Mouse (Mus musculus) cerebellum, adult 11-12 months (tissue): ENCODE data around the gene Col9a3.
A peak's percentile ranks its signal among the peaks of the same experiment; 100 is the strongest.

Experiments used
- DNase-seq: peaks from one replicate; pipeline ENCODE4 v3.0.0; 2022

The Col9a3 gene

DNA sequence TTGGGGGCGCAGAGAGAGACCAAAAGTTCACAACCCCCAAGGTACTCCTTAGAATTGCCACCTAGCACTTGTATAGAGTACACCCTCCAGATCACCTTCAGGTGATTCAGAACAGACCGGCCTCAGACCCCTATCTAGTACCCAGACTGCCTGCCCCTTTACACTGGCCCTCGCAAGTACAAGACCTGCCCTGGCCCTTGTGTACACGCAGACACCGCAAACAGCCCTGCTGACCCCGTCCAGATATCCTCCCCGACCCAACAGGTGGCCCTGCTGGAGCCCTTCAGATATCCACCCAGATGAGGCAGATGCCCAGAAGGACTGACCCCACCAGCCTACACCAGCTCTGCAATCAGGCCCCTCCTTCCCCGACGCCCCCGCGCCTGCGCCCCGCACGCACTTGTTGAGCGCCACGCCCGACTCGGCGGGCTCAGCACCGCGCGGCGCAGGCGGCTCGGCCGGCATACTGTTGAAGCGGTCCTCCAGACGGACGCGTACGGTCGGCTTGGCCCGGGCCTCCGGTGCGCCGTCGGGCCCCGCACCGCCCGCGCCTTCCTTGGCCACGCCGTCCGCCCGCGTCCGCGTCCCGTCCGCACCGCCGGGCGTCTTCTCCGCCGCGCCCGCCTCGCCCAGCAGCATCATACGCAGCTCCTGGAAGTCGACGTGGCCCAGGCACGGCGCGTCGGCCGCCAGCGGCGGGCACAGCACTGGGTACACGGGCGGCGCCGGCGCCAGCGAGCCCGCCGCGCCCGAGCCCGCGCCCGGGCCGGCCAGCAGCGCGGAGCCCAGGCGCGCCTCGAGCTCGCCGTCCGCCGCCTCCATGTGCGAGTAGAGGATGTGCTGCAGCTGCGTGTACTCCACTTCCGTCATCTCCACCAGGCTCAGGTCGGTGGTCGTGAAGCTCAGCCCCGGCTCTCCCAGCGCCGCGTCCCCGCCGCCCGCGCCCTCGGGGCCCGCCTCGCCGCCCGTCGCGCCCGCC, 44.3 kb downstream of the Col9a3 start:
- no peak for DNase-seq

DNA sequence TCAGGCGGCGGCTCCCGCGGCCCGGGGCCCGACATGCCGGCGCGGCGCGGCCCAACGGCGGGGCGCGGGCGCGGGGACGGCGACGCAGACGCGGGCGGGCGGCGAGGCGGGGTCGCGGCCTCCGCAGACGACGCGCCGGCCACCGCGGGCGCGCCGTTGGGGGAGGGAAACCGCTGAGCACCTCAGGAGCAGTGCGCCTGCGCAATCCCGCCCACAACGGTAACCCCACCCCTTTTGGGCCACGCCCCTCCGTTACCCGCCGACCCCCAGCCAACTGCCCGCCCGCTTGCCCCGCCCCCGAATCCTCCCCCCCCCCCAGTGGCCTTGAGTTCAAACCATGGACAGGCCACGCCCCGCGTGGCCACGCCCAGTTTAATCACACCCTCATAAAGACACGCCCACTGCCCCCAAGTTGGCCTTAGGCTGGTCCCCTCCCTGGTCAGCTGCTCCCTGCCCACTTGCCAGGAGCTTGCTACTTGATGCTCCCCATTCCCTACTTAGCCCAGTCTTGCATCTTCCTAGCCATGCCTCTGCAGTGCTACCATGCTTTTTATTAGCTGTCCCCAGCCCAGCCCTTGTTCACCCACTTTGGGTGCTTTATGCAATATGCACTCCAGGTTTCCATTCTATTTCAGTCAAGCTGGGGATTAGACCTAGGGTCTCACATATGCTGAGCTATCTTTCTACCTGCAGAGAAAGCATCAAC, 45.1 kb downstream of the Col9a3 start, which contains the start of gene Tcfl5:
Tcfl5 (minus strand) TSS at position 154 of the 706 bp plus-strand sequence.
- DNase-seq: no peak

DNA sequence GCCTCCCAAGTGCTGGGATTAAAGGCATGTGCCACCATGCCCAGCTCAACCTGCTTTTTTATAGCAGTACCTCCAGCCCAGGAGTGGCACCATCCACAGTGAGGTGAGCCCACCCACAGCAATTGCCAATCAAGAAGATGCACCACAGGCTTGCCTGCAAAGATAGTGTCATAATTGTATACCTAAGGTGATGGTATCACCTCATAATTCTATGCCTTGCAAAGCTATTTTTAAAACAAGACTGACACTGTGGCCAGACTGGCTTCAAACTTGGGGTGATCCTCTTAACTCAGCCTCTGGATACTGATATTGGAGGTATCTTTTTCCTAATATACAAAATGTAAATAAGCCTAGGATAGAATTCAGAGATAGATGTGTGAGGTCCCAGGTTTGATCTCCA, 46.0 kb downstream of the Col9a3 start:
- no peak for DNase-seq

DNA sequence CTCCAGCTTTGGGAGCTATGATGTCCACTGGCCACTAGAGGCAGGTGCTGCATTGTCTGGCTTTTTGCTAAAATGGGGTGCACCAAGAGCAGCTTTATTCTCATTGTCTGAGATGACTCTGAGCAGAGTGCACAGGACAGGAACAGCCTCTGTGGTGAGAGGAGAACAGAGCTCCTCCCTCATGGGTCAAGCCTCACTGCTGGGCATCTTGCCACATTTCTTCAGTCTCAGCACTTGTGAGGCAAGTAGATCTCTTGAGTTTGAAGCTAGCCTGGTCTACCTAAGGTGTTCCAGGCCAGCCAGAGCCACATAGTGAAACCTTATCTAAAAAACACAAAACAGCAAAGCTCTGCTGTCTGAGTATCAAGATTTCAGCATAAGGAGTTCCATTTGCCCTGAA, 49.3 kb downstream of the Col9a3 start:
- no peak for DNase-seq

DNA sequence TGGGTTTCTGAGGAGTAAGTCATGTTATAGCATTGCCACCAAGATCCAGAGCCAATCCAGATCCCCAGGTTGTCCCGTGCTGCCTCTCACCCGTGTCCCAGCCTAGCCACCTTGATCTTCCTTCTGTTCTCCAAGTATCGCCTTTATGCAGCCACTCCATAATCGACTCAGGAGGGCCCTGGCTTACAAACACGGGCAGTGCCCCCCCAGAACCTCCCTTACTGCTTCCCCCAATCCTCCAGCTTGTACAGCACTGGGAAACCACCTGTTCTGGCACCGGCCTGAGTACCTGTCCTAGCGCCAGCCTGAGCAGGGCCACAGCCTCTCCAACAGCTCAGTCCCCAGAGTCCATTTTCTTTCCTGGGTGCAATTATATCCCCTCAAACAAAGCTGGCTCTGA, 57.1 kb downstream of the Col9a3 start:
- DNase-seq: no peak

DNA sequence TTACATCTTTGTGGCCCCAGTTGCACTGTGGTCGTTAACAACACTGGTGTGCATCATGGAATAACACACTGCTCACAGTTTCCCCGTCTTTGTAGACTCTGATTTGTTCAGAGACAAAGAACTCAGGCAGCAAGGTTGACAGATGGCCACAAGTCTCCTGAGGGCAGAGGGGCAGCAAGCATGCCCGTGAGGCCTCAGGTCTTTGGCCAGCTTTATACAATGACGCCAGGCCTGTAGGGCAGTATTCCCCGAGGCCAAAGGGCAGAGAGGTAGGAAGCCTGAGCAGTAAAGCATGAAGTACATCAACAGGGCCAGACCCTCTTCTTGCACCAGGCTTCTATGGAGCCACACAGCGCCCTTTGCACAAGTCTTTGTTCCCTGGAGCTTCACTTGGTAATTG, 57.6 kb downstream of the Col9a3 start:
- no peak for DNase-seq

DNA sequence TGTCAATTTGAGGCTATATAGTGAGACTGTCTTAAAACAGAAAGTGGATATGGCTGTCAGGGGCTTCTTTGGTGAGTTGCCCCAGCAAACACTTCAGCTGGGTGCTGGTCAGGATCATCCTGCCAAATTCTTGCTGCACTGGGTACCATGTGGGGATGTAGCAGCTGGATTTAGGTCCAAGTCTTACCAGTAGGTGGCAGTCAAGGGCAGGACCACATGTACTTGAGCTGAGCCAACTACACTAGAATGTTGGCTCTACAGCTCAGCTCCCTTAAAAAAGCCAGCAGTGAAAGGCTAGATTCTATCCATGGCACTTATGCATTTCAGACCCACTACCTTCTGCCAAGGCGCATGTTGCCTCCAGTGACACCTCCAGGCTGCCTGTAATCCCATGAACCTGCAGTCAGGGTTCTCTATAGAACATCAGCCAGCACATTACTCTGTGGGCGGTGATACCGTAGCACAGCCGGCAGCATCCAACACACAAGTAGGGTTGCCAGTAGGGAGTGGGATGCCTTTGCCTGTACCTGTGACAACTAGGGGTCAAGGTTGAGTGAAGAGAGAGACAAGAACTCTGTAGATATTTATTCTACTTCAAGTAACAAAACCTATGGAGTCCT, 59.9 kb downstream of the Col9a3 start:
- DNase-seq: peak; percentile 50

DNA sequence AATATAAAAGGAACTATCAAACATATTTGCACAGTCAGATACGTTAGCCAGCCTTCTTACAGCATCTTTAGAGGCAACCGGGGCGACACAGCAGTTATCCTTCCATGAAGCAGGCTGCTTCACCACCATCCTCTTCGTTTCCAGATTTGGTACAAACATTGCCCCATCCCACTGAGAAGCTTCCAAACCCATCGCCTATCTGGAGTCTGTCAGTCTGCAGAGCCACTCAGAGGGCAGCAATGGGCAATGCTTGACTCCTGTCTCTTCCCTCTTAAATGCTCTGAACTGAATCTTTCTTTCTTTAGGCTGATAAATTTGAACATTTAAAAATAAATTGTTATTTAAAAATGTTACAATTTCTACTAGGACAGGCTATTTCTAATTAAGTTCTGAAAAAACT, 60.8 kb downstream of the Col9a3 start:
- no peak for DNase-seq

DNA sequence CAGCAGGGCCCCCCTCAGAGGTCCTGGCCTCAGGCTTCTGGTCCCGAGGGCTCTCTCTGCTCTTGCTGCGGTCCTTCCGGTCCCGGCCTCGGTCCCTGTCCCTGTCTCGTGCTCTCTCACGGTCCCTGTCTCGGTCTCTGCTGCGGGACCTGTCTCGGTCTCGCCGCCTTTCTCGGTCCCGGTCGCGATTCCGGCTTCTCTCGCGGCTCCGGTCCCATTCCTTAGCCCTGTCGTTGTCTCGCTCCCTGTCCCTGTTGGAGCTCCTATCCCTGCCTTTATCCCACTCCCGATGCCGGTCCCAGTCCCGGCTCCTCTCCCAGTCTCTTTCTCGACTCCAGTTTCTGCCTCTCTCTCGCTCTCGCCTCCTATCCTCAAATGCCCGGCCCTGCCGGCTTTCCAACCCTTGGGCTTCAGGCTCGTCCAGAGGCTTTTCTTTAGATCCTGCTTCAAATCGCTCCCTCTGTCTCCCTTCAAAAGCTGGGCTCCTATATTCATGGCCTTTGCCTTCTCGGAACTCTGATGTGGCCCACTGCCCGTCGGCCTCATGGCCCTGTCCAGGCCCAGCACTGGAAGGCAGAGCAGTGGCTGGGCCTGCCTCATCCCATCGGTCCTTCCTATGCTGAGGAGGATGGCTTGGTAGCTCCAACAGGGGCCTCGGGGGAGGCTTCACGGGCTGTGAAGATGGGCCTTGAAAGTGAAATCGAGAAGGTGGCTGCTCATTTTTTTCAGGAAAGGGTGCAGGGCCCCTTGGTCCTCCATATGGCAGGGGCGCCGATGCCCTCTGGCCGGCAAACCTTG, 62.0 kb downstream of the Col9a3 start:
- DNase-seq: peak; percentile 19

DNA sequence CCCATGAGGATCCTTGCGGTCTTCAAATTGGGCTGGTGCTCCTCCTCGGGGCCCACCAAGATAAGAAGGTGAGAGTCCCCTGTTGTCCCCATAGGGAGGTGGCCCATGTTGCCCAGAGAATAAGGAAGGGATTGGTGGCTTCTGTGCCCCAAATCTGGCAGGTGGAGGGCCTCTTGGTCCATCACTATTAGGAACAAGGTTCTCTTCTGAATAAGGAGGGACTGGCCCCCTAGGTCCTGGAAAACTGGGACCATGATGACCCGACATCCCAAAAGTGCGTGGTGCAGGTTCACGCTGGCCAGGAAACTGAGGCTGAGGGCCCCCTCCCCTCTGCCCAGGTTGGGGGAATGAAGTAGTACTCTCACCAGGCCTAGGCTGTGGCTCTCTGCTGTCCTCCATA, 62.9 kb downstream of the Col9a3 start:
- no peak for DNase-seq

DNA sequence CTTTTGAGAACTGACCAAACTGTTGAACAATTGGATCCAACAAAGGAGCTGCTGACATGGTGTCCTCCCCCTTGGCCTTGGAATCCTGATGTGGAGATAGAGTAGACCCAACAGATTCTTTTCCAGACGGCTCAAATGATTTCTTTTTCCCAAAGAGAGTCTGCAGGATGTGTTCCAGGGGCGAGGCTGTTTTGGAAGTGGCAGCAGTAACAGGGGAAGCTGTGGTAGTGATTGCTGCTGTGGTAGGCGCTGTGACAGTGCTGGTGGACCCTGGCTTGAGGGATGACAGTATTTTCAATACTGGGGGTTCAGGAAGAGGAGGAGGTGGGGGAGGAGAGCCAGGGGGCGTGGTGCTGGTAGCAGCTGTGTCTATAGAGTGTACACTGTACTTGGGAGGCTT, 64.4 kb downstream of the Col9a3 start:
- no peak for DNase-seq
